Mouse (Mus musculus) heart, postnatal 0 days (tissue): ENCODE data around the gene Olfr1437.
"Not testable (repeated sequence)": the region's sequence is repeated elsewhere in the genome, so short reads cannot be mapped to it uniquely, and the experiment has no call there.

Experiments used
- CTCF ChIP-seq: IDR thresholded peaks from 2 replicates; pipeline ENCODE4 v1.5.1; 2016; ENCODE audit warnings: antibody characterized with exemption, control low read depth, low read depth
- EP300 ChIP-seq: IDR thresholded peaks from 2 replicates; pipeline ENCODE4 v1.6.1; 2016; ENCODE audit warnings: antibody characterized with exemption, low read depth

DNA sequence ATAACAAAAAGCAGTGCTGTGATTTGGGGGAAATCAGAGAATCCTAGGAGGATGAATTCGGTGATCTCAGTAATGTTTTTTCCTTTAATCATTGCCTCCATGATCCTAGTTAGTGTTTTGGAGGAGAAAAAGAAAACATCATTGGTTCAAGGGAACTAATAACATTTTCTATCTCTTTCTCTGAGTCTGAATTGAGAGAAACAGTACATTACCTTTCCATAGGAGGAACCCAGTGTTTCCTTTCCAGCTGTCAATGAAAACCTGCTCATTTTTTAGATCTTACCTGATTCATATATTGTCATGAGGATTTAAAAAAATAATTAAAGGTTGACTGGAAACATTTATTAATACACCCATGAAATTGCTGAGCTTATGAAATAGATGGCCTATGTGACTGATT is 25.9 kb downstream of the Olfr1437 start, which contains the start of gene Olfr1436:
- not testable (repeated sequence) for TF ChIP-seq EP300, CTCF
